Mouse (Mus musculus): Measurements from ENCODE around the gene Afmid. TPM values are rescaled to one million over a fixed set of nuclear protein-coding genes. Genes with fewer than 3 reads are reported as not detected.
"Not testable (repeated sequence)": the region's sequence is repeated elsewhere in the genome, so short reads cannot be mapped to it uniquely, and the experiment has no call there.

The Afmid gene
- polyA plus RNA-seq, 1 experiment, result 19.2 TPM

DNA sequence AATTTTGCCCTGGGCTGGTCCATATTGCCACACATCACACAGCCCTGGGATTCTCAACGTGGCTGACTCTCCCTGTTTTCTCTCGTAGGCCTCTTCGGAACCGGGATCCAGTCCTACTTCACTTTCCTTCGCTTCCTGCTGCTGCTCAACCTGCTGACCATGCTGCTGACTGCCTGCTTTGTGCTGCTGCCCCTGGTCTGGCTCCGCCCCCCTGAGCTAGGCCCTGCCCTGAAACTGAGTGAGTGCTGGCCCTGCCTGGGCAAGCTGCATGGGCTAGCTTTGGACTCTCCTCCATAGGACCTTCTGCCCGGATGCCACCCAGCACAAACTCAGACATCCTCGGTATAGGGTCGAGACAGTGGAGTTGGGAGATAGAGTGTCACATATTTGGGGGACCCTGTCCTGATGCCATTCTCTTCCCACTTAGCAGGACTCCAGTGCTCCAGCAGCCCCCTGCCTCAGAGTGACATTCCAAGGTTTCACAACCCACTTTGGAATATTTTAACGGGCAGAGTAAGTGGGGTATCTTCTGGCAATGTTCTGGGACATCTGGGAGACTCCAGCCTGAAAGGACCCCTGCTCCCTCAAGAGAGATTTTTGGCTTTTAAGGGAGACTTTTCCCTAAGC is 41.9 kb upstream of the Afmid start:
- peaks cover 6% of the 10 kb centered on the region for H3K36me3 ChIP-seq (ENCODE audit: control insufficient read depth, insufficient read depth, low read length)
- TF ChIP-seq POLR2A (IDR thresholded peaks at IDR 0.05; ENCODE audit: low read depth, low read length), result no peak
- TF ChIP-seq CTCF (IDR thresholded peaks at IDR 0.05; ENCODE audit: extremely low read depth, insufficient read depth, insufficient read length, insufficient replicate concordance), result no peak
- no peaks in the 10 kb centered on the region for H3K27me3 ChIP-seq (ENCODE audit: control insufficient read depth, insufficient read depth, low read length)
- DNase-seq (ENCODE audit: low read depth in 1 of 2, low spot score in 2 of 2), result peak in 1 of 2 experiments; percentile 49
- WGBS, result 71% methylated on average over 10 of the region's 10 CpGs
- peaks cover 5% of the 10 kb centered on the region; the same call in 1 of the 2 replicates for H3K4me1 ChIP-seq (ENCODE audit: control insufficient read depth, insufficient read depth, insufficient read length)
- H3K27ac ChIP-seq (ENCODE audit: insufficient read depth, low read length), result peak overlapping the region; percentile 99
- H3K4me3 ChIP-seq (ENCODE audit: extremely low read depth, insufficient read depth, insufficient read length), result no peak overlapping the region; the same call in 1 of the 2 replicates

DNA sequence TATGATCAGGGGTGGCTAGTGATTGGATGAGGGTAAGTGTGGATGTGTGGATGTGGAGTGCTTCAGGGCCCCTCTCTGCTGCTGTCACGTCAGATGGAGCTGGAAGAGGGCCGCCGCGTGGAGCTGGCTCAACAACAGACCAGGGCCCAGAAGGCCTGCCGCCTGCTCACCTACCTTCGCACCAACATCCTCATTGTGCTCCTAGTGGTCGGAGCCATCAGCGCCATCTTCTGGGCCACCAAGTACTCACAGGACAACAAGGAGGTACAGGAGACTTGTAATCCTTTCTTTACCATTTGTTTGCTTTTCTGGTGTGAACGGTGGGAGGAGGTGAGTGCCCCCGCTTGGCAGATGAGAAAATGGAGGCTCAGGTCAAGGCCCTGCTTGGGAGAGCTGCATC is 39.4 kb upstream of the Afmid start:
- H3K27me3 ChIP-seq (ENCODE audit: control insufficient read depth, insufficient read depth, low read length), result no peaks in the 10 kb centered on the region
- H3K4me3 ChIP-seq (ENCODE audit: extremely low read depth, insufficient read depth, insufficient read length), result no peak overlapping the region
- no peak overlapping the region for H3K27ac ChIP-seq (ENCODE audit: insufficient read depth, low read length)
- TF ChIP-seq POLR2A (IDR thresholded peaks at IDR 0.05; ENCODE audit: low read depth, low read length) (no peak), CTCF (IDR thresholded peaks at IDR 0.05; ENCODE audit: extremely low read depth, insufficient read depth, insufficient read length, insufficient replicate concordance) (peak; percentile 80; the same call in 1 of the 2 replicates)
- peak in 1 of 2 experiments; percentile 80 for DNase-seq (ENCODE audit: low read depth in 1 of 2, low spot score in 2 of 2)
- peaks cover 6% of the 10 kb centered on the region for H3K36me3 ChIP-seq (ENCODE audit: control insufficient read depth, insufficient read depth, low read length)
- no peaks in the 10 kb centered on the region; the same call in 1 of the 2 replicates for H3K4me1 ChIP-seq (ENCODE audit: control insufficient read depth, insufficient read depth, insufficient read length)
- WGBS, result 20% methylated on average over 10 of the region's 10 CpGs

DNA sequence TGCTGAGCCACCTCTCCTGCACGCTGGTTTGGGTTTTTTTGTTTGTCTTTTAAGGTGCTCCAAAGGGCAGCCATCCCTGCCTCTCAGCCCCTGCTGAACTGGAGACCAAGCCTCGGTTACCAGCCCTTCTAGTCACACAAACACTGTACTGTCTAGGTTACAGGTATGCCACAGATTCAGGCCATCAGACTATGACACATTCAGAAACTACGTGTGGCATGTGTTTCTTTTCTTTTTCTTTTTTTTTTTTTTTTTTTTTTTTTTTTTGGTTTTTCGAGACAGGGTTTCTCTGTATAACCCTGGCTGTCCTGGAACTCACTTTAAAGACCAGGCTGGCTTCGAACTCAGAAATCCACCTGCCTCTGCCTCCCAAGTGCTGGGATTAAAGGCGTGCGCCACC is 37.2 kb upstream of the Afmid start:
- not testable (repeated sequence) for H3K36me3 ChIP-seq (ENCODE audit: control insufficient read depth, insufficient read depth, low read length); H3K27ac ChIP-seq (ENCODE audit: insufficient read depth, low read length); H3K4me1 ChIP-seq (ENCODE audit: control insufficient read depth, insufficient read depth, insufficient read length); DNase-seq (ENCODE audit: low read depth in 1 of 2, low spot score in 2 of 2); H3K4me3 ChIP-seq (ENCODE audit: extremely low read depth, insufficient read depth, insufficient read length); H3K27me3 ChIP-seq (ENCODE audit: control insufficient read depth, insufficient read depth, low read length)
- WGBS, result 85% methylated on average over 7 of the region's 7 CpGs

DNA sequence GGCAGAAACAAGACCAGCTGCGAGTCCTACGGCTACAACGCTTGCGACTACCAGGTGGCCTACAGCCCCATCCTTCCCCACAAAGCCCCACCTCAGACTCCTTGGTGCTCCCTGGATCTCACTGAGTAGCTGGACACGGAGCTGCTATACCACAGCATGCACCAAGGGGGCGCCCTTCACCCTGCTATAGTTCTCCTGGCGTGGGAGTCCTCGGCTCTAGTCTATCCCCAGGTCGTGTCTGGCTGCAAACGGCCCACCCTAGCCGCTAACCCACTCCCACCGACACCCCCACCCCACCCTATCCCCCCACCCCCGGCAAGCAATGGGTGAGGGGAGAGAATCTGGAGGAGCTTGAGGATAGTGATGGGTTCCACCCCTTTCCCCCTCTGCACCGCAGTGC is 35.4 kb upstream of the Afmid start:
- peak in 1 of 2 experiments; percentile 72 for DNase-seq (ENCODE audit: low read depth in 1 of 2, low spot score in 2 of 2)
- peaks cover 13% of the 10 kb centered on the region; the same call in 1 of the 2 replicates for H3K4me1 ChIP-seq (ENCODE audit: control insufficient read depth, insufficient read depth, insufficient read length)
- 21% methylated on average over 14 of the region's 14 CpGs for WGBS
- no peak overlapping the region for H3K27ac ChIP-seq (ENCODE audit: insufficient read depth, low read length)
- no peak overlapping the region for H3K4me3 ChIP-seq (ENCODE audit: extremely low read depth, insufficient read depth, insufficient read length)
- no peaks in the 10 kb centered on the region for H3K27me3 ChIP-seq (ENCODE audit: control insufficient read depth, insufficient read depth, low read length)
- peak; percentile 86; the same call in 1 of the 2 replicates for TF ChIP-seq CTCF (IDR thresholded peaks at IDR 0.05; ENCODE audit: extremely low read depth, insufficient read depth, insufficient read length, insufficient replicate concordance)
- TF ChIP-seq POLR2A (IDR thresholded peaks at IDR 0.05; ENCODE audit: low read depth, low read length), result no peak
- no peaks in the 10 kb centered on the region for H3K36me3 ChIP-seq (ENCODE audit: control insufficient read depth, insufficient read depth, low read length)

DNA sequence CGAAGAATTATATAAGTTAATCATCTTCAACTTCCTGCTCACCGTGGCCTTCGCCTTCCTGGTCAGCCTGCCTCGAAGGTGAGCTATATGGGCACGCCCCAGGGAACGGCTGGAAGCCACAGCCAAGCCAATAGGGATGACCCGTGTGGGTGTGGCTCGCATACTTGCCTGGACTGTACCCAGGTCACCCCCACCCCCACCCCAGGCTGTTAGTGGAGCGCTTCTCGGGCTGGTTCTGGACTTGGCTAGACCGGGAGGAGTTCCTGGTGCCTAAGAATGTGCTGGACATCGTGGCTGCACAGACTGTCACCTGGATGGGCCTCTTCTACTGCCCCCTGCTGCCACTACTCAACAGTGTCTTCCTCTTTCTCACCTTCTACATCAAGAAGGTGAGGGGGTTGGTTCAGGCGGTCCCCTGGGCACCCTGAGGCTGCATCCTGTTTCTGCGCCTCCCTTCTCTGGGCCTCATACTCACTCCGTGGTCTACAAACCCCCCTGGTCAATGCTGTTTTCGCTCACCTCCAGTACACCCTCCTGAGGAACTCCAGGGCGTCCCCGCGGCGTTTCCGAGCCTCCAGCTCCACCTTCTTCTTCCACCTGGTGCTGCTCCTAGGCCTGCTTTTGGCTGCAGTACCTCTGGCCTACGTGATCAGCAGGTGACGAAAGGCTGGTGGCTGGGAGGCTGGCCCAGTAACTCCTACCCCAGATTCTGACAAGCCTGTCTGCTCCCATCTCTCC is 34.9 kb upstream of the Afmid start:
- WGBS, result 70% methylated on average over 23 of the region's 23 CpGs
- H3K27me3 ChIP-seq (ENCODE audit: control insufficient read depth, insufficient read depth, low read length), result no peaks in the 10 kb centered on the region
- 0 out of 2 replicates have a peak overlapping the region, but pooled peaks have one; percentile 23 for H3K27ac ChIP-seq (ENCODE audit: insufficient read depth, low read length)
- TF ChIP-seq CTCF (IDR thresholded peaks at IDR 0.05; ENCODE audit: extremely low read depth, insufficient read depth, insufficient read length, insufficient replicate concordance) (0 out of 2 replicates have a peak, but pooled peaks have one; percentile 9), POLR2A (IDR thresholded peaks at IDR 0.05; ENCODE audit: low read depth, low read length) (no peak)
- no peak overlapping the region for H3K4me3 ChIP-seq (ENCODE audit: extremely low read depth, insufficient read depth, insufficient read length)
- no peaks in the 10 kb centered on the region for H3K36me3 ChIP-seq (ENCODE audit: control insufficient read depth, insufficient read depth, low read length)
- peak in 1 of 2 experiments; percentile 54 for DNase-seq (ENCODE audit: low read depth in 1 of 2, low spot score in 2 of 2)
- H3K4me1 ChIP-seq (ENCODE audit: control insufficient read depth, insufficient read depth, insufficient read length), result peaks cover 15% of the 10 kb centered on the region; the same call in 1 of the 2 replicates

DNA sequence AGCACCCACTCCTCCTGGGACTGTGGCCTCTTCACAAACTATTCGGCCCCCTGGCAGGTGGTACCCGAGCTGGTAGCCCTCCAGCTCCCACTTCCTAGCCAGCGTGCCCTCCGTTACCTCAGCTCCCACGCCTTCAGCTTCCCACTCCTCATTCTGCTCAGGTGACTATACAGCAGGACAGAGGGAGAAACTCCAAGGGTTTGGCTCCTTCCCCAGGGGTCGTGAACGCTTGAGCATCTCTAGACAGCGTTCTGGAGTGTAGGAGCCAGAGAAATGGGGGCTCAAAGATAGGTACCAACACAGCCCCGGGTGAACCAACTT is 34.3 kb upstream of the Afmid start:
- WGBS, result 91% methylated on average over 9 of the region's 9 CpGs
- H3K27ac ChIP-seq (ENCODE audit: insufficient read depth, low read length), result peak overlapping the region; percentile 85; the same call in 1 of the 2 replicates
- no peak for DNase-seq (ENCODE audit: low read depth in 1 of 2, low spot score in 2 of 2)
- H3K27me3 ChIP-seq (ENCODE audit: control insufficient read depth, insufficient read depth, low read length), result no peaks in the 10 kb centered on the region
- H3K4me1 ChIP-seq (ENCODE audit: control insufficient read depth, insufficient read depth, insufficient read length), result peaks cover 19% of the 10 kb centered on the region; the same call in 1 of the 2 replicates
- no peak overlapping the region for H3K4me3 ChIP-seq (ENCODE audit: extremely low read depth, insufficient read depth, insufficient read length)
- H3K36me3 ChIP-seq (ENCODE audit: control insufficient read depth, insufficient read depth, low read length), result no peaks in the 10 kb centered on the region
- TF ChIP-seq POLR2A (IDR thresholded peaks at IDR 0.05; ENCODE audit: low read depth, low read length) (no peak), CTCF (IDR thresholded peaks at IDR 0.05; ENCODE audit: extremely low read depth, insufficient read depth, insufficient read length, insufficient replicate concordance) (no peak)
